Mouse (Mus musculus) neural tube, embryonic 12.5 days (tissue): ENCODE data around the gene Nfyc. TPM values are rescaled to one million over a fixed set of nuclear protein-coding genes. Genes with fewer than 3 reads are reported as not detected.

ENCODE experiments used
- ATAC-seq: fragments of 200-750 bp; cut with Nextera tagmentation; 2 replicates; pipeline ENCODE4 v1.8.0; 2017; ENCODE audit warnings: low read depth, mild to moderate bottlenecking, moderate TSS enrichment, moderate library complexity; ENCODE audit not compliant: low FRiP score
- H3K27ac ChIP-seq: fragments of 300-500 bp; sonication (generic); 2 replicates; pipeline ENCODE4 v1.5.1; 2016
- H3K27me3 ChIP-seq: fragments of 300-500 bp; sonication (generic); replicated peaks from 2 replicates; pipeline ENCODE4 v1.6.1; 2016; ENCODE audit warnings: mild to moderate bottlenecking
- H3K36me3 ChIP-seq: fragments of 300-500 bp; sonication (generic); 2 replicates; pipeline ENCODE4 v1.6.1; 2016; ENCODE audit warnings: mild to moderate bottlenecking
- H3K4me1 ChIP-seq: fragments of 300-500 bp; sonication (generic); 2 replicates; pipeline ENCODE4 v1.6.1; 2016
- H3K4me2 ChIP-seq: fragments of 300-500 bp; sonication (generic); replicated peaks from 2 replicates; pipeline ENCODE4 v1.6.1; 2016; ENCODE audit warnings: mild to moderate bottlenecking
- H3K4me3 ChIP-seq: fragments of 300-500 bp; sonication (generic); 2 replicates; pipeline ENCODE4 v1.5.1; 2016
- H3K9ac ChIP-seq: fragments of 300-500 bp; sonication (generic); 2 replicates; pipeline ENCODE4 v1.6.1; 2016; ENCODE audit warnings: mild to moderate bottlenecking
- H3K9me3 ChIP-seq: fragments of 300-500 bp; sonication (generic); 2 replicates; pipeline ENCODE4 v1.6.1; 2016; ENCODE audit warnings: mild to moderate bottlenecking
- WGBS: fragments of 180-500 bp; shearing (Covaris S2); methylation state at CpG from one replicate; pipeline ENCODE4 v1.1.7; 2016; 5-methylcytosine and 5-hydroxymethylcytosine counted together
- polyA plus RNA-seq: library from polyadenylated mRNA; unstranded; fragments of >200 nt; fragmentation: Nextera tagmentation; extraction: Ambion mirVana; gene quantifications from 2 replicates; pipeline ENCODE4 v1.2.1, GENCODE M21; 2016

The Nfyc gene
- polyA plus RNA-seq, 1 experiment from 2014 or later = 104 TPM

GRCm38 (mm10) chr4:120799680-120800166 is 31.6 kb downstream of the Nfyc start:
- no peaks in the 10 kb centered on the region for H3K4me1 ChIP-seq
- no peak for ATAC-seq
- no peaks in the 10 kb centered on the region for H3K9me3 ChIP-seq
- 35% methylated on average over 2 of the region's 2 CpGs for WGBS
- H3K36me3 ChIP-seq = no peaks in the 10 kb centered on the region
- no peak overlapping the region for H3K9ac ChIP-seq
- H3K4me3 ChIP-seq = no peak overlapping the region
- no peak overlapping the region for H3K4me2 ChIP-seq
- H3K27me3 ChIP-seq = no peaks in the 10 kb centered on the region
- H3K27ac ChIP-seq = no peak overlapping the region

- H3K36me3 ChIP-seq = no peaks in the 10 kb centered on the region
- no peaks in the 10 kb centered on the region for H3K9me3 ChIP-seq
- ATAC-seq = no peak
- no peaks in the 10 kb centered on the region for H3K27me3 ChIP-seq
- 93% methylated on average over 5 of the region's 5 CpGs for WGBS
- no peak overlapping the region for H3K27ac ChIP-seq
- H3K4me1 ChIP-seq = no peaks in the 10 kb centered on the region
- H3K4me2 ChIP-seq = no peak overlapping the region
- no peak overlapping the region for H3K9ac ChIP-seq
- no peak overlapping the region for H3K4me3 ChIP-seq
These were observed 33.2 kb downstream of the Nfyc start for GRCm38 (mm10) chr4:120797985-120798725.

DNA sequence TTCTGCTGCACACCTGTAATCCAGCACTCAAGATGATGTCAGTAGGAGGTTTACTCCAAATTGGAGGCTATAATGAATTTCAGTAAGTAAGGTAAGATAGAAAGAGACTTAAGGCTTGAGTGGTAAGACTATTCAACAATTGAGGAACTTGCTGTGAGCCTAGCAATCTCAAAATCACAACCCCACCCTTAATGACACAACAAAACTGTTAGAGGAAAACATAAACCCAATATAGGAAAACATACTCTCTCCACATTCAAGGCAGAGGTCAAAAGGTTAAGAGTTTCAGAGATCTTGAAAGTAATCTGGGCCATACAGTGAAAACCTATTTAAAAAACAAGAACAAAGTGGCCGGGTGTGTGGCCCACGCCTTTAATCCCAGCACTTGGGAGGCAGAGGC is 34.7 kb downstream of the Nfyc start:
- Histone ChIP-seq H3K4me1 (no peaks in the 10 kb centered on the region), H3K9ac (no peak overlapping the region), H3K27me3 (no peaks in the 10 kb centered on the region), H3K4me2 (no peak overlapping the region), H3K9me3 (no peaks in the 10 kb centered on the region), H3K27ac (no peak overlapping the region), H3K36me3 (no peaks in the 10 kb centered on the region), H3K4me3 (no peak overlapping the region)
- WGBS = 91% methylated on average over 2 of the region's 2 CpGs
- ATAC-seq = no peak

DNA sequence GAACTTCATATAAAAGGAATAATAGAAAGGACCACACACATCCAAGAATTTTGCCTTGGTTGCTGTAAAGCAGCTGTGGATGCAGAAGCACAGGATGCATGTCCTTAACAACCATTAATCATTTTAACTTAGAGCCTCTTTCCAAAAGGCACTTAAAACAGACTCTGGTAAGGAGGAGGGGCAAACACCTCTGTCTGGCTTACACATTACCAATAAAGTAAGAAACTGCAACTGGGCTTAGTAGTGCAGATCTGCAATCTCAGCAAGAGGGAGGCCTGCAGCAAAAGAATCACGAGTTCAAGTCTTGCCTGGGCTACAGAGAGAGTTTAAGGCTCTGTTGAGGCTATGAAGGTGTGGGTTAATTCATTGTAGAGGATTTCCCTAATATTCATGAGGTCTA is 35.7 kb downstream of the Nfyc start:
- no peaks in the 10 kb centered on the region for H3K9me3 ChIP-seq
- H3K27me3 ChIP-seq = no peaks in the 10 kb centered on the region
- no peak overlapping the region for H3K27ac ChIP-seq
- no peaks in the 10 kb centered on the region for H3K4me1 ChIP-seq
- no peak overlapping the region for H3K4me2 ChIP-seq
- no peak overlapping the region for H3K4me3 ChIP-seq
- 86% methylated on average over 1 of the region's 1 CpGs for WGBS
- H3K9ac ChIP-seq = no peak overlapping the region
- no peak for ATAC-seq
- H3K36me3 ChIP-seq = no peaks in the 10 kb centered on the region

GRCm38 (mm10) chr4:120792918-120793317 is 38.5 kb downstream of the Nfyc start:
- ATAC-seq = no peak
- Histone ChIP-seq H3K27me3 (no peaks in the 10 kb centered on the region), H3K36me3 (peaks cover 20% of the 10 kb centered on the region; the same call in 1 of the 2 replicates), H3K4me1 (no peaks in the 10 kb centered on the region), H3K4me3 (no peak overlapping the region), H3K9ac (no peak overlapping the region), H3K9me3 (no peaks in the 10 kb centered on the region), H3K4me2 (no peak overlapping the region), H3K27ac (no peak overlapping the region)
- WGBS = 93% methylated on average over 2 of the region's 2 CpGs

GRCm38 (mm10) chr4:120790027-120790426 is 41.3 kb downstream of the Nfyc start:
- WGBS = 92% methylated on average over 4 of the region's 4 CpGs
- no peaks in the 10 kb centered on the region for H3K27me3 ChIP-seq
- peaks cover 42% of the 10 kb centered on the region for H3K36me3 ChIP-seq
- no peak overlapping the region for H3K4me2 ChIP-seq
- H3K27ac ChIP-seq = no peak overlapping the region
- no peaks in the 10 kb centered on the region for H3K9me3 ChIP-seq
- H3K4me1 ChIP-seq = no peaks in the 10 kb centered on the region
- H3K9ac ChIP-seq = no peak overlapping the region
- no peak overlapping the region for H3K4me3 ChIP-seq
- no peak for ATAC-seq

DNA sequence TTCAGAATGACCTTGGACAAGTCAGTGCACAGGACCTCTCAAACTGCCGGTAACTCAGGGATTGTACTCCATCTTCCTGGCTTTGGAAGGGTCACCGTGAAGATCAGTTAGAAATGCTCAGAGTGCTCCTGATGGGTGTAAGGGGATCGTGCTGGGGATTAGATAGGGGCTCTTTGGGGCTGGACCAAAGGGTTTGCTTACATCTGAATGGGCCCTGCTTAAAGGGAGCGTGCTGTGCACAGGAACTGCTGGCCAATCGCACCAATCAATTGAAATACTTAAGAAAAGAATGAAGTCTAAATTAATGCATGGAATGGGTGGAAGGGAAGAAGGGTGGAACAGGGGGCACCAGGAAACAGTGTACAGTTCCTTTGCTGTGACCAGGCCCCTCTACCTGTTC is 75.6 kb downstream of the Nfyc start:
- no peak overlapping the region for H3K9ac ChIP-seq
- no peaks in the 10 kb centered on the region for H3K9me3 ChIP-seq
- H3K27me3 ChIP-seq = peaks cover 13% of the 10 kb centered on the region
- 60% methylated on average over 5 of the region's 5 CpGs for WGBS
- no peak overlapping the region for H3K4me2 ChIP-seq
- no peaks in the 10 kb centered on the region for H3K4me1 ChIP-seq
- H3K27ac ChIP-seq = no peak overlapping the region
- no peak for ATAC-seq
- peaks cover 33% of the 10 kb centered on the region for H3K36me3 ChIP-seq
- no peak overlapping the region for H3K4me3 ChIP-seq

DNA sequence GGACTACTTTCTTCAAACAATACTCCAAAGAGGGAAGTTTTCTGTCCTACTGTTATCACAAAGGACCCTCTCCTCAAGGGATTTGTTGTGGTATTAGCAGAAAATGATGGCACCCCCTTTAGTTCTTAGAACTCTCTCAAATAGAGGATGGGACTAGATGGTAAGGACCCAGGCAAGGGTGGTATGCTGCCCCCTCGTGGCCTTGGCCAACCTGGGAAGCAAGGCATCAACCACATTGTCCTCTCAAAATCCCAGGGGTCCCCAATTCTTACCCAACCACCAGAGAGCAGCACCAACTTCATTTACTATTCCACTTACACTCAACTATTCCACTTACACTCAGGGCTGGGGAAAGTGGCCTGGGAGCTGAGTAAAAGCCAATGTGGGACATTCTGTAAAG is 76.1 kb downstream of the Nfyc start:
- H3K27me3 ChIP-seq = peaks cover 15% of the 10 kb centered on the region
- H3K4me1 ChIP-seq = no peaks in the 10 kb centered on the region
- H3K27ac ChIP-seq = no peak overlapping the region
- H3K36me3 ChIP-seq = peaks cover 29% of the 10 kb centered on the region
- no peak overlapping the region for H3K9ac ChIP-seq
- no peak overlapping the region for H3K4me2 ChIP-seq
- 0 out of 2 replicates have a peak, but pooled peaks have one; percentile 33 for ATAC-seq
- 0% methylated on average over 1 of the region's 1 CpGs for WGBS
- no peaks in the 10 kb centered on the region for H3K9me3 ChIP-seq
- no peak overlapping the region for H3K4me3 ChIP-seq

DNA sequence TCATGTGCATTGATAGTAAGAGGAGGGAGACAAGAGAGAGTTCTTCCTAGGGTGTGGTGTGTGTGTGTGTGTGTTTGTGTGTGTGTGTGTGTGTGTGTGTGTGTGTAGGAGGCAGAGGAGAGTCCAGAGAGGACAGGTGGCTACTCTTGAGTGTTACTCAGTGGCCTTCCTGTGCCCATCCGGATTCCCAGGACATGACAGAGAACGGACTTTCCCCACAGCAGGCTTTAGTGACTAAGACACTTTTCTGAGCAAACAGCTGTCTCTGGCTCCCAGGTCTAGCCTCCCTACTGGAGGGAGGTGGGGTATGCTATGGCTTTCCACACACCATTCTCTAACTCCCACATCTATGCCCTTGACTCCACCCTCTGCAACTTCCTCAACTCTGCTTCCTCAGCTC is 81.8 kb downstream of the Nfyc start:
- Histone ChIP-seq H3K36me3 (no peaks in the 10 kb centered on the region), H3K4me3 (no peak overlapping the region), H3K4me2 (no peak overlapping the region), H3K9ac (no peak overlapping the region), H3K27me3 (peaks cover 63% of the 10 kb centered on the region), H3K9me3 (no peaks in the 10 kb centered on the region), H3K4me1 (peaks cover 31% of the 10 kb centered on the region), H3K27ac (no peak overlapping the region)
- ATAC-seq = no peak
- 51% methylated on average over 2 of the region's 2 CpGs for WGBS

GRCm38 (mm10) chr4:120747941-120748866 is 83.2 kb downstream of the Nfyc start, which contains the start of gene Kcnq4:
TSS of gene Kcnq4 (minus strand) at chr4:120748612.
- Histone ChIP-seq H3K9ac (peak within 1 kb of the TSS; percentile 75), H3K36me3 (no peaks in the 10 kb centered on the region), H3K27me3 (peaks cover 63% of the 10 kb centered on the region), H3K4me3 (peak within 1 kb of the TSS; percentile 68), H3K4me2 (peak within 1 kb of the TSS; percentile 100), H3K9me3 (no peaks in the 10 kb centered on the region), H3K27ac (no peak within 1 kb of the TSS), H3K4me1 (peaks cover 31% of the 10 kb centered on the region)
- WGBS = 1% methylated on average over 42 of the region's 42 CpGs
- ATAC-seq = 0 out of 2 replicates have a peak, but pooled peaks have one; percentile 1

DNA sequence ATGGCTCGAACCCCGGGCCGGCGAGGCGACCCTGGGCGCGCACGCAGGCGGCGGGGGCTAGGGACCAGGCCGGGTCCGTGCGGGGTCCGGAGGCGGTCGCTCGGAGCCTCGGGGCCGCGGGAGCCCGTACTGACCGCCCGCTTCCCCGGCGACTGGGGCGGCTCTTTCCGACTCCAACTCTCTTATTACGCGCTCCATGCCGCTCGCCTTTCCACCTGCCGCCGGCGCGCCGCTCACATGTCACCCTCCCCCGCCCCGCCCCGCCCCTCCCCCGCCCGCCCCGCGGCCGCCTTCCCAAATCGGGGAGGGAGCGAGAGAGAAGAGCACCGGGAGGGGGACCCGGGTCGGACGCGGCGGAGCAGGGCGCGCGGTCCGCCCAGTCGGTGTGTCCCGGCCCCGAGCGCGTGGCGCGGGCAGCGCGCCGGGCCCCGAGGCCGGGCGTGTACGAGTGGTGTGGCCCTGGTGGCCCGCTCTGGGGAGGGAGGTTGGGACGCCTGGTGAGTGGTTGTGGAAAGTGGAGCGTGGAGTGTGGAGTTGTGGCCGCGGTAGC is 84.1 kb downstream of the Nfyc start:
- H3K27ac ChIP-seq = no peak overlapping the region
- H3K9me3 ChIP-seq = no peaks in the 10 kb centered on the region
- peak overlapping the region; percentile 68 for H3K4me3 ChIP-seq
- H3K27me3 ChIP-seq = peaks cover 63% of the 10 kb centered on the region
- H3K9ac ChIP-seq = peak overlapping the region; percentile 75
- H3K36me3 ChIP-seq = no peaks in the 10 kb centered on the region
- H3K4me2 ChIP-seq = peak overlapping the region; percentile 100
- WGBS = under 1% methylated on average over 73 of the region's 75 CpGs
- peaks cover 31% of the 10 kb centered on the region for H3K4me1 ChIP-seq
- peak; percentile 67 for ATAC-seq

DNA sequence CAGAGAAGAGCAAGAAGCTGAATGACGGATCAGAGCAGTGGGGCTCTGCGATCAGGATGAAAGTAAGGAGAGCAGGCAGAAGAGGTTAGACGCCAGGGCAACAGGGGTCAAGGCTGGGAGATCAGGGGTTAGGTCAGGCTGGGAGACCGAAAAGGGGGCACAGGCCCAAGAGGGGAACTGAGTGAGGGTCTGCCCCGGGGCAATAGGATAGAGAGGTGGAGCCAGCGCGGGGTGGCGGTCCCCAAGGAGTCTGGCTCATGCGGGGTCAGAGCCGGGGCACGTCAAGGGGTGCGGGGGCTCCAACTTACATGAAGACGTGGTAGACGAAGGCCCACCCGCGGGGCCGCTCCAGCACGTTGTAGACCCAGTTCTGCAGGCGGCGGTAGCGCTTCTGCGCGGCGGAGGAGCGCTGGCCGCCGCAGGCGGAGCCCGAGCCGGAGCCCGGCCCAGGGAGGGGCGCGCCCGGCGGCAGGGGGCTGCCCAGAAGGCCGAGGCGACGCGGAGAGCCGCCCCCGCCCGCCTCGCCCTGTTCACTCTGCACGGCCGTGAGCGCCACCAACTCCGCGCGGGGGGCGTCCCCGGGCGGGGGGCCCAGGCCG is 84.7 kb downstream of the Nfyc start:
- H3K4me3 ChIP-seq = peak overlapping the region; percentile 68
- peaks cover 58% of the 10 kb centered on the region for H3K27me3 ChIP-seq
- peak; percentile 63 for ATAC-seq
- H3K27ac ChIP-seq = no peak overlapping the region
- H3K4me2 ChIP-seq = peak overlapping the region; percentile 100
- WGBS = 2% methylated on average over 41 of the region's 53 CpGs
- no peaks in the 10 kb centered on the region for H3K9me3 ChIP-seq
- peak overlapping the region; percentile 75 for H3K9ac ChIP-seq
- peaks cover 31% of the 10 kb centered on the region for H3K4me1 ChIP-seq
- no peaks in the 10 kb centered on the region for H3K36me3 ChIP-seq
